Mouse (Mus musculus) ovary, postnatal 36 days (tissue): ENCODE measurements around the gene Lipc.

Experiments used
- DNase-seq: peaks from one replicate; pipeline ENCODE4 v3.0.0; 2022; ENCODE audit warnings: low spot score, mixed read lengths

The Lipc gene

GRCm38 (mm10) chr9:70914659-70915355 is 37.2 kb downstream of the Lipc start:
- DNase-seq = no peak

DNA sequence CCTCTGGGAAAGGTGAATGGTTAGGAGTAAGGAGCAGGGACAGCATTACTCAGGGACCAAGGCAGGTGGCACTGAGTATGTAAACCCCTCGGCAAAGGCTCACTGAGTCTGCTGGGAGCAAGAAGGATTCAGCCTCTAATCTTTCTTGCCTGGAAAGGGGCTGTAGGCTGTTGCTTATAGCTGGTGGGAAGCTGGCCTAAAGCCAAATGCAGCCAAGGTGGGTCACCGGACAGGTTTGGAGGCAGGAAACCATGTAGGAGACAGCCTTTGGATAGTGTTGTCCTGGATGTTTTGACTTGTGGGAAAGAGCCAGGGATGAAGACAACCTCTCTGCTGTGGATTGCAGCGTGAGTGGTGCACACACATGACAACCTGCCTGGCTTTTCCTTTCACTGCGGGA is 40.9 kb downstream of the Lipc start:
- no peak for DNase-seq

- DNase-seq = no peak
Observed at GRCm38 (mm10) chr9:70910351-70910750, 41.7 kb downstream of the Lipc start.

GRCm38 (mm10) chr9:70902821-70903730 is 49.0 kb downstream of the Lipc start:
- DNase-seq = no peak

DNA sequence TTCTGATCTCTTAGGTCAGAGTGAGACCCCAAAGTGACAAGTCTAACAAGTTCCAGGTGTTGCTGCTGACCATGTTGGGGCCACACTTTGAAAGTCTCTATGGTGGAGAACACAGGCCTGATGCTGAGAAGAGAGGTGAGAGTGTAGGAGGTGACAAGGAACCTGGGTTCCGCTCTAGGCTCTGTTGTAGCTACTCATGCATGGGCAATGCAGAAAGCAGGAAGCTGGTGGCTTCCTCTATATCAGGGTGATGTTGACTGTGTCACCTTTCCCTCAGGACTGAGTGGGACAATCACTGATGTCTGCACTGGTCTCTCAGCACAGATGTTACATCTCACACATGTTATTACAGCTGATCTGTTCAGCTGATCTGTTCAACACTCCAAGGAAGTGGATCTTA is 57.8 kb downstream of the Lipc start:
- DNase-seq = no peak

DNA sequence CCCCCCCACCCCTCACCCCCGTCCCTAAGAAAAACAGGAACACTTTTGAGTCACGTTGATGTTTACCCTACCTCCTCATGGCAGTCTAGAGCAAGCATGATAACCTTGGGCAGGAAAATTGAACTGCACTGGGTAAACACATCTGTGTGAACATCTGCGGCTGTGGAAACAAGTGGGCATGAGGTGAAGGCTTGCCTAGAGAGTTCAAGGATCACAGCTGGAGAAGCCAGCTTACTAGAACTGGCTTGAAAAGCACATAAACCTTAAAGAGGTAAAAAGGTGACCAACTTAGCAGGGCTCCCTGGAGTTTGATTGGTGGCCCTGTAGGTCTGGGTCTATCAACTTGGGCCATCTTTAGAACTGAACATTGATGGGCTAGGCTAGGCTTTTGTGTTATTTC is 58.5 kb downstream of the Lipc start:
- DNase-seq = no peak

GRCm38 (mm10) chr9:70892627-70893026 is 59.4 kb downstream of the Lipc start:
- DNase-seq = no peak

DNA sequence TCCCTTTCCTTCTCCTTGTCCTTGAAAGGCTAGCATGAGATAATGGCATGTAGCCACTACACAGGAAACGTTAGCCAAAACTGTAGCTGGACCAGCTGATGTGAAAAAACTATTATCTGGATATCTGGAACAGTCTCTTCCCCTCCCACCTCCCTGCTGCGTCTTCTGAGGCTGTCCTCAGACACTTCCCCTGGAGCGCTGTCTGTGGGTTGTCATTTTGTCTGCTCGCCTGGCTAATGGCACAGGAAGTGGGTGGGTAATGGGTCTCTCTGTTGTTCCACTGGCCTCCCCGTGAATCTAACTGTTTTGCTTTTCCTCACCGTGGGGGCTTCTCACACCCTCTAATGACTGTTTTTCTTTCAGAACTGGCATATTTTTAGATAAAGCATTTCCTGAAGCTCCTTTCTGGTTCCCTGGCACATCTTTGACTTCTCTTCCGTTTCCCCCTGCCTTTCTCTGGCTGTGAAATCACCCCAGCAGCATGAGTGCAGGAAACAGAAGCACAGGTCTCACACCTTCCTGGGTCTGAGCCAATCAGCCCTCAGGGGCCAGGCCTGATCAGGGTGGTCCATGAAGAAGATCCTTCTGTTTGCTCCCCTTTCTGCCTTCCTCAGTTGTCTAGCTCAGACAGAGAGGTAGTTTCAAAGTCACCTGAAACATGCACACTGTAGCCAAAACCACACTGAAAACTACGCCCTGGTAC is 60.4 kb downstream of the Lipc start:
- DNase-seq = no peak

GRCm38 (mm10) chr9:70890736-70891135 is 61.3 kb downstream of the Lipc start:
- DNase-seq = peak; percentile 38

DNA sequence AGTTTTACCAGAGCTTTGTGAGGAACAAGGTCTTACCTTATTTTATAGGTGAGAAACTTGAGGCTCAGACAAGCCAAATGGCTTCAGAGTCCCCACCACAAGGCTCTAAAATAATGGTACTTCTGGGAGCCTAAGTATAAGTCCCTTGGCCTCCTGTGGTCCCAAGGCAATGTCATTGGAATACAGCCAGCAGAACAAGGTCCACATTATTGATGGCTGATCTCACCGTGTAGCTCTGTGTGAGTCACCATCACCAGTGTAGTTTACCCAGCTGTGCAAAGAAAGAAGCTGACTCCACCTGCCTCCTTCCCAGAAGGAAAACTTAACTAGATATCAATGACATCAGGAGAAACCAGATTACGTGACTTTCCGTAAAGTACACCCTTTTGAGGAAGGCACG is 63.1 kb downstream of the Lipc start:
- no peak for DNase-seq

DNA sequence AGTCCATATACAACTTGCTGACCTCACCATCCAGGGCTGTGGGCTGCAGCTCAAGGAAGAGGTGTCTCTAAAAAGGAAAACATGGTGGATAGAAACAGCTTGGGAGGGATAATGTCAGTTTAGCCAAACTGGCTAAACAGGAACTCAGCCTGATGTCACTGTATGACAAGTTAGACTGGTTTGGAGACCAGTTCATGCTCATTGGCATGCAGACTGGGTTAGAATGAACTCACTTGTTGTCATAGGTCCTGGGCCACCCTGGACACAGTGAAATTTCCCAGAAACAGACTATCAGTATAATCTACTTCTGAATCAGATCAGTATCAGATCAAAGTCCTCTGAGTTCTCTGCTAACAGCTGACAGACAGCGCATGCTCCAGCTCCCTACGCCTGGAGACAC is 63.5 kb downstream of the Lipc start:
- DNase-seq = no peak

- DNase-seq = no peak
Observed at GRCm38 (mm10) chr9:70881982-70882381, 70.0 kb downstream of the Lipc start.

- no peak for DNase-seq
Observed at GRCm38 (mm10) chr9:70878823-70879222, 73.2 kb downstream of the Lipc start.

DNA sequence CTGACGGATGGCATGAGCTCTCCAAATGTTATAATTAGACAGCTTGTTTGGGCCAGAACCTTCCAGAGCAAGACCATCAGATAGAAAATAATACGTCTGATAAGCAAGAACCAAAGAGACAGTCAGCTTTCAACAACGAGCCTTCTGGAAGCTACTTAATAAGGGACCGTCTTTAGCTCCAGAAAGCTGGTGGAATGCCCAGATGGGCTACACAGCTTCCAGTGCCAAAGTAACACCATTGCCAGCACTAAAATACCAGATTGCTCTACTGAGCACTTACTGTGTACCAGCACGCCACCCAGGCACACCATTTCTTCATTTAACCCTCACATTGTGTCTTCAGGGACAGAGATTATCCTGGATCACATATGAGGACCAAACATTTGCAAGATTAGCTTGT is 73.9 kb downstream of the Lipc start:
- no peak for DNase-seq

- DNase-seq = no peak
Observed at GRCm38 (mm10) chr9:70875490-70875889, 76.5 kb downstream of the Lipc start.

DNA sequence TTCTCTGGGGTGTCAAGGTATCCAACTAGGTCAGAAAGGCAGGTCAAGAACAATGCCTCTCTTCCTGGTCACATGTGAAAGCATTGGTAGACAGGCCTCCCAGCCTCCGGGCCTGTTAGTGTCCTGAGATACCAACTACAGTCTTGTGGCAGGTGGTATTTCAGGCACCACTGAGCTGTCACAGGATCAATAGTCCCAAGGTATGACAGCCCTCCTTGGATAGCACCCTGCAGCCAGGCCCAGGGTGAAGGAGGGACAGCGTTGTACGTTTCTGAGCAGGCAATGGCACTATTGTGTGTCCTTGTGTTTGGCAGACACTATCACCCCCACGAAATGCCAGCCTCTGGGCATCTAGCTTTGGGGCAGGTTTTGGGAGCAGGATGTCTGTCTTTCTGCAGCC is 77.0 kb downstream of the Lipc start:
- DNase-seq = no peak

DNA sequence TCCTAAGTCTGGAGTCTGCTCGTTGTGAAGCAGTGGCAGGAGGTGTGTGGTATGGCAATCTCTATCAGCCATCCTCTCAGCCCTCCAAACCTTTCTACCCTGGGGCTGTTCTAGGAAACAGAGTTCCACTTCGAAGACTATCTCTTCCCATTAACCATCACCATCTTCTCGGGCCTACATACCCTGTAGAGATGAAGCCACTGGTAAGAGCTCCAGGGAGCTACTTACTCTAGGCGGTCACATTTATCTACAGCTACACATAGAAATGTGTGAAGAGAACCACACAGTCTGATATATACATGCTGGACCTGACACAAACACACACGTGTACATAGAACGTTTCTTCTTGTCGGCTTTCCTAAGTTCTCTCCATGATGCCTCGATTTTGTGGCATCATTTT is 79.4 kb downstream of the Lipc start:
- no peak for DNase-seq

DNA sequence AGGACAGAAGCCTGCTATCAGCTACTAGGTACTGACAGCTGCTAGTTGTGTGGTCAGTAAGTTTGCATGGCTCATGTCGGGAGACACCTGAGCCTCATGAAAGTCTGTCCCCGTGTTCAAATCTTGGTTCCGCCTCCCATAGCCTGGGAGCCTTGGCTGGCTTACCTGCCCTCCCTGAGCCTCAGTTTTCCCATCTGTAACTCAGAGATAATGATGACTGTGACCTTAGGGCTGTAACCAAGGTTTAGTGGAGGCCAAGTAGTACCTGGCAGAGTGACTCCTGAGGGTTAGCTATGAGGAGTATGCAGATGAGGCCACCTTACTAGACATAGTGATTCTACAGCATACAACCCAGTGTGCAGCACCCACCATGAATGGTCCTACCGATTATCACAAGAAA is 81.7 kb downstream of the Lipc start:
- no peak for DNase-seq

DNA sequence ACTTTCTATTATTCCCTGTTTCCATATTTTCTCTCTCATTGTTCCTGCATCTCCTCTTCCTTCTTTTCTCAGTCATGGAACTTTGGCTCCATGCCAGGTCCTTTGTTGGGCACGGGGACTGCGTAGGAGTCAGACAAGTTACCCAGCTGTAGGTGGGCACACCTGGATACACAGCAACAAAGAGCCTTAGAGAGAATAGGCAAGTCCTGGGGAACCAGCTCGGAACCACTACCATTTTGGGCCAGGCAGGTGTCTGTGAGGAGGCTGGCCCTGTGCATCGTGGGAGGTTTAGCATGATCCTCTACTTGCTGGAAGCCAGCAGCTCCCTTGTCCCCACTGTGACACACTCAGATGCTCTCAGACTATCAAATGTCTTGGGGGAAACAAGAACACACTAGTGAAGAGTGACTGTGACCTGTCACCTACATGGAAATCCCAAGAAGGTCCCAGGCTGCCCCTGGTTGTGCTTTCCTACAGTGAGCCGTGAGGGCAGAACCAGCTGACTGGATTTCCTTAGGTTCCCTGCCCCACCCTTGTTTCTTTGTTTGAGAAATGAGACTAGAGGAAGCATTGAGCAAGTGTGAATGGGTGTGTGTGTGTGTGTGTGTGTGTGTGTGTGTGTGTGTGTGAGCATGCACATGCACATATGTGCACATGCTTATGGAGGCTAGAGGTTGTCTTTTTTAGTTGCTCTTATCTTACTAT is 82.7 kb downstream of the Lipc start:
- DNase-seq = no peak

GRCm38 (mm10) chr9:70867381-70867780 is 84.6 kb downstream of the Lipc start:
- DNase-seq = no peak

DNA sequence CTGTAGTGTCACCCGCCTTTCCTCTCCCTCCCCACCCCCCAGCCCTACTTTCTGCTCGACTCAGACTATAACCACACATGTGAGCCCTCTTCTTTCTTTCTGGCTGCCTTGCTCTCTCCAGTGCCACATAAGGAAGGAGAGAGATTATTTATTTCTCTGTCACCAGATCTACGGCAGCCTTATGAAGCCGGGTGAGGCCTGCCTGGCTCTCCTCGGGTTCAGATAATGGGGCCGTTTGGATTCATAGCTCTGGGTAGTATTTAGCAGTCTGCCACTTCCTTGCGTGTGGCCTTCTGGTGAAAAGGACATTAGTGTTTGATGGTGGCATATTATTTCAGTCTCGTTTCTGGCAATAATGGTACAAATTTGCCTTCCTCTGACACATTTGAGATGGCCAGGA is 88.0 kb downstream of the Lipc start:
- no peak for DNase-seq

DNA sequence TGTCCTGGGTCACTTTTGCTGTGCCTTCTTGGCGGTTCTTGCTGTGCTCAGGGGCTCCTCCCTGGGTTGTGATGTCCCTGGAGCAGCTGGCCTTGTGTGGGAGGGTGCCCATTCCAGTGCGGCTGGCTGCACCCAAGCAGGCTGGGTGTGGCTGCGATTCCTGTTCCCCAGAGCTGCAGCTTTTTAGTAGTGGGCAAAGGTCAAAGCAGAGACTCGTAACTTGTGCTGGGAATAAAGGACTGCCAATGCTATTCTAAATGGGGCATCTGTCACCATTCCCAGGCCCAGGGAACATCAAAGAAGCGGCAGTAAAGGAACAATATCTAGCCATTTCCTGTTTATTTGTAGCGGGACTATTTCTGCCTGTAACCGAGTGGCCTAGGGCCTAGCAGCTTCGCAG is 88.7 kb downstream of the Lipc start:
- DNase-seq = peak; percentile 65
